Mouse (Mus musculus) left cerebral cortex, postnatal 10 days (tissue): ENCODE results near the gene Endod1. TPM values are rescaled to one million over a fixed set of nuclear protein-coding genes. Genes with fewer than 3 reads are reported as not detected.

Experiments used
- DNase-seq, 2 experiments: peaks; one replicate each; pipeline ENCODE4 v3.0.0; 2021 to 2022; ENCODE audit warnings: low spot score in 2 of 2, mixed read lengths in 1 of 2; ENCODE audit errors: extremely low spot score in 1 of 2
- intact Hi-C: fragments of 180-260 bp; cut with DNase I; formaldehyde crosslinking; loops from one replicate; pipeline ENCODE4 v1.15.1; 2025
- total RNA-seq, 2 experiments: library from RNA; stranded (reverse); gene quantifications; 2 replicates each; pipeline ENCODE4 v1.2.3; 2021

The Endod1 gene
- 10 to 100 TPM; 48.5 to 50.7 TPM for total RNA-seq

- intact Hi-C loops: loop anchor here (5.0 kb wide), 1 partner anchor 121 kb away; the partner anchor contains the start of genes Cwc15 and Kdm4d
- peak; percentile 15 to 50 for DNase-seq
These were observed at the start of gene Endod1 for GRCm38 (mm10) chr9:14381353-14382055. TSS of gene Endod1 (minus strand) at chr9:14381507.

- intact Hi-C loops: no loop called here
These were observed 27.8 kb upstream of the Endod1 start for GRCm38 (mm10) chr9:14409153-14409552.

GRCm38 (mm10) chr9:14408044-14408443 is 26.7 kb upstream of the Endod1 start:
- intact Hi-C loops: no loop called here
- no peak for DNase-seq

More at GRCm38 (mm10) chr9:14409153-14409552, 27.8 kb upstream of the Endod1 start:
- DNase-seq: no peak

- DNase-seq: no peak
- intact Hi-C loops: no loop called here
These were observed 24.7 kb upstream of the Endod1 start for GRCm38 (mm10) chr9:14406056-14406455.

GRCm38 (mm10) chr9:14402099-14402498 is 20.8 kb upstream of the Endod1 start:
- no peak for DNase-seq
- intact Hi-C loops: no loop called here

- DNase-seq: no peak
- intact Hi-C loops: no loop called here
These were observed 19.1 kb upstream of the Endod1 start for GRCm38 (mm10) chr9:14400392-14400791.

- DNase-seq: no peak
- intact Hi-C loops: no loop called here
These were observed 17.6 kb upstream of the Endod1 start for GRCm38 (mm10) chr9:14398946-14399345.

- intact Hi-C loops: no loop called here
- no peak for DNase-seq
These were observed 16.8 kb upstream of the Endod1 start for GRCm38 (mm10) chr9:14398084-14398483.

GRCm38 (mm10) chr9:14397449-14397819 is 16.1 kb upstream of the Endod1 start:
- DNase-seq: no peak

GRCm38 (mm10) chr9:14396819-14397448 is 15.6 kb upstream of the Endod1 start:
- intact Hi-C loops: no loop called here
- no peak for DNase-seq

More at GRCm38 (mm10) chr9:14397449-14397819, 16.1 kb upstream of the Endod1 start:
- intact Hi-C loops: no loop called here

GRCm38 (mm10) chr9:14396096-14396495 is 14.8 kb upstream of the Endod1 start:
- intact Hi-C loops: no loop called here
- DNase-seq: no peak

- intact Hi-C loops: no loop called here
- DNase-seq: no peak
These were observed 13.8 kb upstream of the Endod1 start for GRCm38 (mm10) chr9:14394956-14395561.

GRCm38 (mm10) chr9:14391841-14392318 is 10.6 kb upstream of the Endod1 start:
- intact Hi-C loops: no loop called here
- no peak for DNase-seq

- intact Hi-C loops: no loop called here
- no peak for DNase-seq
These were observed 10.0 kb upstream of the Endod1 start for GRCm38 (mm10) chr9:14391286-14391685.

- intact Hi-C loops: no loop called here
- no peak for DNase-seq
These were observed 9.0 kb upstream of the Endod1 start for GRCm38 (mm10) chr9:14390278-14390677.

- no peak for DNase-seq
- intact Hi-C loops: no loop called here
These were observed 7.8 kb upstream of the Endod1 start for GRCm38 (mm10) chr9:14389050-14389621.

GRCm38 (mm10) chr9:14388001-14388400 is 6.7 kb upstream of the Endod1 start:
- intact Hi-C loops: no loop called here
- DNase-seq: no peak

- intact Hi-C loops: no loop called here
- no peak for DNase-seq
These were observed 5.5 kb upstream of the Endod1 start for GRCm38 (mm10) chr9:14386831-14387230.

- DNase-seq: no peak
- intact Hi-C loops: no loop called here
These were observed 4.4 kb upstream of the Endod1 start for GRCm38 (mm10) chr9:14385665-14386064.
